Mouse (Mus musculus): ENCODE data around the gene Myog. TPM values are rescaled to one million over a fixed set of nuclear protein-coding genes. Genes with fewer than 3 reads are reported as not detected.
"Not testable (repeated sequence)": the region's sequence is repeated elsewhere in the genome, so short reads cannot be mapped to it uniquely, and the experiment has no call there.

Gene Myog
- polyA plus RNA-seq, 1 experiment = 0.43 TPM

GRCm38 (mm10) chr1:134245004-134245717 lies 44.6 kb upstream of the Myog start:
- H3K27me3 ChIP-seq (ENCODE audit: control insufficient read depth, insufficient read depth, low read length) = no peaks in the 10 kb centered on the region

GRCm38 (mm10) chr1:134246590-134246989 lies 43.2 kb upstream of the Myog start:
- no peaks in the 10 kb centered on the region for H3K4me1 ChIP-seq (replicated peaks; ENCODE audit: control insufficient read depth, insufficient read depth, low read length)
- no peaks in the 10 kb centered on the region for H3K36me3 ChIP-seq (ENCODE audit: control insufficient read depth, insufficient read depth, low read length)
- DNase-seq = no peak
- TF ChIP-seq CTCF (IDR thresholded peaks at IDR 0.05; ENCODE audit: borderline replicate concordance, control insufficient read depth, extremely low read depth, insufficient read depth, low read length, poor library complexity) = no peak
- no peak for TF ChIP-seq POLR2A (IDR thresholded peaks at IDR 0.05; ENCODE audit: control insufficient read depth, extremely low read depth, insufficient read depth, low read length, poor library complexity)
- no peak overlapping the region for H3K27ac ChIP-seq (ENCODE audit: control insufficient read depth, insufficient read depth, low read length)
- WGBS = 87% methylated on average over 4 of the region's 4 CpGs
- H3K4me3 ChIP-seq (ENCODE audit: control insufficient read depth, insufficient read depth, low read length) = no peak overlapping the region
- no peaks in the 10 kb centered on the region for H3K27me3 ChIP-seq (ENCODE audit: control insufficient read depth, insufficient read depth, low read length)

More at GRCm38 (mm10) chr1:134245004-134245717, 44.6 kb upstream of the Myog start:
- Histone ChIP-seq H3K27ac (ENCODE audit: control insufficient read depth, insufficient read depth, low read length) (no peak overlapping the region), H3K36me3 (ENCODE audit: control insufficient read depth, insufficient read depth, low read length) (no peaks in the 10 kb centered on the region), H3K4me3 (ENCODE audit: control insufficient read depth, insufficient read depth, low read length) (no peak overlapping the region), H3K4me1 (replicated peaks; ENCODE audit: control insufficient read depth, insufficient read depth, low read length) (0 out of 2 replicates have a peak, but pooled peaks cover 2% of the 10 kb centered on the region)
- no peak for TF ChIP-seq POLR2A (IDR thresholded peaks at IDR 0.05; ENCODE audit: control insufficient read depth, extremely low read depth, insufficient read depth, low read length, poor library complexity)
- no peak for TF ChIP-seq CTCF (IDR thresholded peaks at IDR 0.05; ENCODE audit: borderline replicate concordance, control insufficient read depth, extremely low read depth, insufficient read depth, low read length, poor library complexity)
- WGBS = 90% methylated on average over 14 of the region's 14 CpGs
- no peak for DNase-seq

DNA sequence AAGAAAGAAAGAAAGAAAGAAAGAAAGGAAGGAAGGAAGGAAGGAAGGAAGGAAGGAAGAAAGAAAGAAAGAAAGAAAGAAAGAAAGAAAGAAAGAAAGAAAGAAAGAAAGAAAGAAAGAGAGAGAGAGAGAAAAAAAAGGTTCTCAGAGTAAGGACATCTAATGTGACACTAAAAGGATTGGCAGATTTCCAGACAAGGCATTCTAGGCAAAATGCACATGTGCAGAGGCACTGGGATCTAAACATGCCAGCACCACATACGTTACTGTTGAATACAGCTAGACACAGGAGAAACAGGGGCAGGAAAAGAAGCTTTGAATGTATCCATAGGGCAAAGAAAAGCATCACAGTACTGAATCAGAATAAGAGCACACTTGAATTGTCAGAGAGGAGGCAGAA lies 40.1 kb upstream of the Myog start:
- not testable (repeated sequence) for H3K36me3 ChIP-seq (ENCODE audit: control insufficient read depth, insufficient read depth, low read length); DNase-seq; H3K27me3 ChIP-seq (ENCODE audit: control insufficient read depth, insufficient read depth, low read length); H3K4me1 ChIP-seq (replicated peaks; ENCODE audit: control insufficient read depth, insufficient read depth, low read length); H3K27ac ChIP-seq (ENCODE audit: control insufficient read depth, insufficient read depth, low read length); H3K4me3 ChIP-seq (ENCODE audit: control insufficient read depth, insufficient read depth, low read length)
- WGBS = 82% methylated on average over 1 of the region's 1 CpGs

DNA sequence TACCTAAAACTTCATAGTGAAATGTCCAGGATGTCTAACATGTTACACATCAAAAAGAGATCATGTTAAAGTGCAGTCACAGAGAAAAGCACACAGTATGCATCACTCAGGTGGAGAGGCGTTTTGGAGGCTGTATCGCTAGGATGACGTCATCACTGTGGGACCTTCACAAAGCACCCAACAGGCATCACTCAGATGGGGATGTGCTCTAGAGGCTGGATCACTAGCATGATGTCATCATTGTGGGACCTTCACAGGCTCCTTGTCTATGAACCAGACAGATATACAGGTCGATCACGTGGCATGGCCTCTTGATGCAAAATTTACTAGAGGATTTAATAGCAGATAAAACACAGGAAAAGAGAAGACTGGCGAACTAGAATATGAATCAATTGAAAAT lies 25.4 kb upstream of the Myog start:
- Histone ChIP-seq H3K27me3 (ENCODE audit: control insufficient read depth, insufficient read depth, low read length) (no peaks in the 10 kb centered on the region), H3K4me3 (ENCODE audit: control insufficient read depth, insufficient read depth, low read length) (no peak overlapping the region), H3K36me3 (ENCODE audit: control insufficient read depth, insufficient read depth, low read length) (no peaks in the 10 kb centered on the region), H3K4me1 (replicated peaks; ENCODE audit: control insufficient read depth, insufficient read depth, low read length) (no peaks in the 10 kb centered on the region), H3K27ac (ENCODE audit: control insufficient read depth, insufficient read depth, low read length) (no peak overlapping the region)
- 96% methylated on average over 6 of the region's 6 CpGs for WGBS
- no peak for TF ChIP-seq CTCF (IDR thresholded peaks at IDR 0.05; ENCODE audit: borderline replicate concordance, control insufficient read depth, extremely low read depth, insufficient read depth, low read length, poor library complexity)
- no peak for TF ChIP-seq POLR2A (IDR thresholded peaks at IDR 0.05; ENCODE audit: control insufficient read depth, extremely low read depth, insufficient read depth, low read length, poor library complexity)
- DNase-seq = no peak

DNA sequence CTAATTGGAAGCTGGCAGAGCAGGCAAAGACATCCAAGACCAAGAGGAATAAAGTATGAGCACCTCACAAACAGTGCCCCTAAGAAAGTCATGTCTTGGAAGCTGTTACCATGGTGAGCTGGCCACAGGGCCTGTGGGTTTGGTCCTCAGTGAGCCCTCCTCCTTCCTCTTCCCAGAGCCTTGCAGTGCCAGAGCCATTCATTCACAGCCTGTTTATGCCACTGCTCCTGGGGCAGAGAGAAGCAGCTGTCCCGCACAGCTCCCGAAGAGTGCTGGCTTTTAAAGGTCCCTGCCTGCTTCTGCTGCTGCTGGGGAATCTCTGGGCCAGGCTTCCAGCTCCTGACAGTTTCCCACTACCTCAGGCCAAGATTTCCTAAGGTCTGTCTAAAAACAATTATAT lies 24.0 kb upstream of the Myog start:
- TF ChIP-seq CTCF (IDR thresholded peaks at IDR 0.05; ENCODE audit: borderline replicate concordance, control insufficient read depth, extremely low read depth, insufficient read depth, low read length, poor library complexity) (no peak), POLR2A (IDR thresholded peaks at IDR 0.05; ENCODE audit: control insufficient read depth, extremely low read depth, insufficient read depth, low read length, poor library complexity) (no peak)
- H3K27ac ChIP-seq (ENCODE audit: control insufficient read depth, insufficient read depth, low read length) = no peak overlapping the region
- no peak for DNase-seq
- no peaks in the 10 kb centered on the region for H3K27me3 ChIP-seq (ENCODE audit: control insufficient read depth, insufficient read depth, low read length)
- no peak overlapping the region for H3K4me3 ChIP-seq (ENCODE audit: control insufficient read depth, insufficient read depth, low read length)
- no peaks in the 10 kb centered on the region for H3K4me1 ChIP-seq (replicated peaks; ENCODE audit: control insufficient read depth, insufficient read depth, low read length)
- WGBS = 74% methylated on average over 2 of the region's 2 CpGs
- H3K36me3 ChIP-seq (ENCODE audit: control insufficient read depth, insufficient read depth, low read length) = no peaks in the 10 kb centered on the region

GRCm38 (mm10) chr1:134270026-134270425 lies 19.8 kb upstream of the Myog start:
- DNase-seq = no peak
- Histone ChIP-seq H3K27me3 (ENCODE audit: control insufficient read depth, insufficient read depth, low read length) (no peaks in the 10 kb centered on the region), H3K36me3 (ENCODE audit: control insufficient read depth, insufficient read depth, low read length) (no peaks in the 10 kb centered on the region), H3K27ac (ENCODE audit: control insufficient read depth, insufficient read depth, low read length) (no peak overlapping the region), H3K4me1 (replicated peaks; ENCODE audit: control insufficient read depth, insufficient read depth, low read length) (no peaks in the 10 kb centered on the region), H3K4me3 (ENCODE audit: control insufficient read depth, insufficient read depth, low read length) (no peak overlapping the region)
- WGBS = 93% methylated on average over 7 of the region's 7 CpGs
- TF ChIP-seq CTCF (IDR thresholded peaks at IDR 0.05; ENCODE audit: borderline replicate concordance, control insufficient read depth, extremely low read depth, insufficient read depth, low read length, poor library complexity) = no peak
- TF ChIP-seq POLR2A (IDR thresholded peaks at IDR 0.05; ENCODE audit: control insufficient read depth, extremely low read depth, insufficient read depth, low read length, poor library complexity) = no peak

- 92% methylated on average over 5 of the region's 5 CpGs for WGBS
Observed at GRCm38 (mm10) chr1:134272754-134273250, 17.0 kb upstream of the Myog start.

More at GRCm38 (mm10) chr1:134272754-134273250, 17.0 kb upstream of the Myog start:
- TF ChIP-seq CTCF (IDR thresholded peaks at IDR 0.05; ENCODE audit: borderline replicate concordance, control insufficient read depth, extremely low read depth, insufficient read depth, low read length, poor library complexity) (no peak), POLR2A (IDR thresholded peaks at IDR 0.05; ENCODE audit: control insufficient read depth, extremely low read depth, insufficient read depth, low read length, poor library complexity) (no peak)
- Histone ChIP-seq H3K27ac (ENCODE audit: control insufficient read depth, insufficient read depth, low read length) (no peak overlapping the region), H3K4me1 (replicated peaks; ENCODE audit: control insufficient read depth, insufficient read depth, low read length) (no peaks in the 10 kb centered on the region), H3K27me3 (ENCODE audit: control insufficient read depth, insufficient read depth, low read length) (no peaks in the 10 kb centered on the region), H3K36me3 (ENCODE audit: control insufficient read depth, insufficient read depth, low read length) (no peaks in the 10 kb centered on the region), H3K4me3 (ENCODE audit: control insufficient read depth, insufficient read depth, low read length) (no peak overlapping the region)
- no peak for DNase-seq

All from thymus, adult 2 months (tissue).